Mouse (Mus musculus) thymus, adult 2 months (tissue): ENCODE measurements around the gene Ppp1r12a.

Experiments
- CTCF ChIP-seq: fragments of 200-500 bp; IDR thresholded peaks from 2 replicates; pipeline ENCODE4 v1.5.1; 2012; ENCODE audit warnings: mild to moderate bottlenecking, control low read depth, low read length, moderate library complexity, borderline replicate concordance; ENCODE audit not compliant: control insufficient read depth, poor library complexity, insufficient read depth; ENCODE audit errors: extremely low read depth
- POLR2A ChIP-seq: fragments of 200-500 bp; IDR thresholded peaks from 2 replicates; pipeline ENCODE4 v1.6.1; 2012; ENCODE audit warnings: mild to moderate bottlenecking, low read length, control low read depth, moderate library complexity; ENCODE audit not compliant: control insufficient read depth, poor library complexity, insufficient read depth; ENCODE audit errors: extremely low read depth

- no peak for TF ChIP-seq POLR2A
- no peak for TF ChIP-seq CTCF
Measured at GRCm38 (mm10) chr10:108284445-108284844, 122.5 kb downstream of the Ppp1r12a start.
